Mouse (Mus musculus) brain, adult 10 weeks (tissue): ENCODE results near the gene Homer1. TPM values are rescaled to one million over a fixed set of nuclear protein-coding genes. Genes with fewer than 3 reads are reported as not detected.

Source experiments
- polyA plus RNA-seq: library from polyadenylated mRNA; stranded (reverse); fragments of 350-450 nt; fragmentation: Illumina TruSeq; extraction: RNeasy Lipid Tissue Mini Kit (QIAGEN cat#74804); gene quantifications from one replicate; pipeline ENCODE4 v1.2.3, GENCODE M21; 2015; ENCODE audit warnings: low read depth, low replicate concordance

Gene Homer1
- polyA plus RNA-seq: 174 TPM

DNA sequence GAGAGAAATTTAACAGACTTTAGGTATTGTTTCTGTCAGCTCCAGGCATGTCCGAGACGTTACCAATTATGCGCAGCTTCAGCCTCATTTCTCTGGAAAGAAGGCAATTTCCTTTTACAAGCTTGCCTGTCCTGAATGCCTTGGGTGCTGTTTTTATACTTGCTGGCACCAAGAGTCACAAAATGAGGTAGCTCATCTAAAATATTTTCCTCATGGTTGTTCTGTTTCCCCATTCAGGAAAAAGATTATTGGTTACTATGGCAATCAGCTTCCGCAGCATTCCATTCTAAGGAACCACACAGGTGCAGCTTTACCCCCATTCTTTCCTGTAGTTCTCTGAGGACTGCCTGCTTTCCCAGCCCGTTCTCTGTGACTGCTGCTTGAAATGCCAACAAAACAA is at the start of gene Homer1:
TSS of gene Homer1 (plus strand) at position 320 of the 400 bp plus-strand sequence.

Other genes starting within 250 kb of the Homer1 start
- 1.4 TPM for gene Cmya5, start 154.9 kb upstream of the Homer1 start, polyA plus RNA-seq
- gene Tent2, start 107.2 kb upstream of the Homer1 start, polyA plus RNA-seq: 26.3 TPM
- gene Jmy, start 200.2 kb downstream of the Homer1 start, polyA plus RNA-seq: 15.1 TPM